Mouse (Mus musculus): ENCODE measurements around the gene Ctsa. TPM values are rescaled to one million over a fixed set of nuclear protein-coding genes. Genes with fewer than 3 reads are reported as not detected.

The Ctsa gene
- 178 TPM in 2 replicates for polyA plus RNA-seq (2014; fragmentation: Nextera tagmentation; extraction: Ambion mirVana)

DNA sequence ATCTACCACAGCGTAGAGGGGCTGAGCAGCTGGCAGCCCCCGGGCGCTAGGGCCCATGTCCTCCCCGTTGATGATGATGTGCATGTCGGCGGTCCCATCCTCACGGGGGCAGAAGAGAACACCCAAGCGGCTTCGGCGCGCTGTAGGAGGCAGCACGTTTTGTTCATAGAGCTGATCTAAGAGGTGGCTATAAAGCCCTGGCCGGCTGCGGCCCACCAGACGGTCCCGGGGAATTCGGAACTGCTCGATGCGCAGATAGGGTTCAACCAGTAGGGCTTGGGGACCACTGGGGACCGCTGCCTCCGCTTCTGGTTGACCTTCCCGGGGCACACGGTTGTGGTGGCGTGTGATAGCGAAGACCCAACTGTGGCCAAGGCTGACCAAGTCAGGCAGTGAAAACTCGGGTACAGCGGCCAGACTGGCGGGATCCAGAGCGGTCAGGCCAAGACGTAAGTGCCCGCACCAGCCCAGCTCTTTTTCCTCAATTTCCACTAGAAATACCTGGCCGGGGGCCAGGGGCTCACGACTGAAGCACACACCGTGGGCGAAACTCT lies at the start of gene Ctsa:
TSS of gene Ctsa (plus strand) at position 126 of the 554 bp plus-strand sequence.
- Histone ChIP-seq H3K4me2 (ENCODE audit: low read length) (peak within 1 kb of the TSS; percentile 83), H3K4me3 (ENCODE audit: control insufficient read depth in 1 of 2, insufficient read depth in 1 of 2, low read depth in 1 of 2, low read length in 2 of 2) (peak within 1 kb of the TSS; percentile 69 to 75), H3K36me3 (ENCODE audit: control insufficient read depth, insufficient read depth, low read length) (peaks cover 51% of the 10 kb centered on the region), H3K27ac (replicated peaks in 1 of 2; ENCODE audit: control insufficient read depth in 1 of 2, insufficient read depth in 1 of 2, low read depth in 2 of 2, low read length in 2 of 2) (peak within 1 kb of the TSS; percentile 97 to 98), H3K9me3 (ENCODE audit: control insufficient read depth, low read length) (no peaks in the 10 kb centered on the region), H3K27me3 (ENCODE audit: control insufficient read depth, insufficient read depth, low read length) (no peaks in the 10 kb centered on the region), H3K9ac (ENCODE audit: low read length) (peak within 1 kb of the TSS; percentile 90), H3K4me1 (ENCODE audit: control insufficient read depth in 2 of 2, insufficient read depth in 2 of 2, low read length in 2 of 2) (peaks cover 9 to 29% of the 10 kb centered on the region in 2 experiments; a peak in 3 of 4 replicates)
- ATAC-seq (ENCODE audit: insufficient number of reproducible peaks, insufficient read depth, low FRiP score, low read depth) = peak; percentile 66
- WGBS = under 1% methylated on average over 35 of the region's 35 CpGs

DNA sequence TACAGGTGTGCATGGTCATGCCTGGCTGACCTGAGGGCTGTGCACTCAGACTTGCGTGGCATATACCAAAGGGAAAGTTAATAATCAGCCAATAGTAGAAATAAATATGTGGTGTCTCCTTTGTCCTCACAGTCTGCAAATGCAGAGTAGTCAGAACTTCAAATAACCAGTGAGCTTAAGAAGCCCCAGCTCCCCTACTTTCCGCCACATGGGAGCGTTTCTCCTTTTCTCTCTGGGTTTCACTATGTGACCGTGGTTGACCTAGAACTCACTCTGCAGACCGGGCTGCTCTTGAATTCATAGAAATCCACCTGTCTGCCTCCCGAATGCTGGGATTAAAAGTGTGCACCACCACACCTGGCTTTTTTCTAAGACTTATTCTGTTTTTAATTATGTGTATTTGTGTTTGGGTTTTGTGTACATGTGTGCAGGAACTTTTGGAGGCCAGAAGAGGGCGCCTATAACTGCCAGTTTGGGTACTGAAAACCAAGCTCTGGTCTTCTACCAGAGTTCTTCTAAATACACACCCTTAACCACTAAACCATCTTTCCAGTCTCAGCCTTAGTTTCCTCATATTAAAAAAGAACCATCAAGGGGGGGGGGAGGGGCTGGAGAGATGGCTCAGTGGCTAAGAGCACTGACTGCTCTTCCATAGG lies 48.6 kb upstream of the Ctsa start:
- Histone ChIP-seq H3K4me3 (ENCODE audit: control insufficient read depth in 1 of 2, insufficient read depth in 1 of 2, low read depth in 1 of 2, low read length in 2 of 2) (no peak overlapping the region), H3K36me3 (ENCODE audit: control insufficient read depth, insufficient read depth, low read length) (peaks cover 9% of the 10 kb centered on the region), H3K9me3 (ENCODE audit: control insufficient read depth, low read length) (no peaks in the 10 kb centered on the region), H3K27me3 (ENCODE audit: control insufficient read depth, insufficient read depth, low read length) (no peaks in the 10 kb centered on the region), H3K9ac (ENCODE audit: low read length) (no peak overlapping the region), H3K4me2 (ENCODE audit: low read length) (no peak overlapping the region), H3K4me1 (ENCODE audit: control insufficient read depth in 2 of 2, insufficient read depth in 2 of 2, low read length in 2 of 2) (peaks cover 6 to 16% of the 10 kb centered on the region in 2 experiments), H3K27ac (replicated peaks in 1 of 2; ENCODE audit: control insufficient read depth in 1 of 2, insufficient read depth in 1 of 2, low read depth in 2 of 2, low read length in 2 of 2) (no peak overlapping the region)
- ATAC-seq (ENCODE audit: insufficient number of reproducible peaks, insufficient read depth, low FRiP score, low read depth) = no peak
- 79% methylated on average over 7 of the region's 7 CpGs for whole genome bisulfite sequencing

DNA sequence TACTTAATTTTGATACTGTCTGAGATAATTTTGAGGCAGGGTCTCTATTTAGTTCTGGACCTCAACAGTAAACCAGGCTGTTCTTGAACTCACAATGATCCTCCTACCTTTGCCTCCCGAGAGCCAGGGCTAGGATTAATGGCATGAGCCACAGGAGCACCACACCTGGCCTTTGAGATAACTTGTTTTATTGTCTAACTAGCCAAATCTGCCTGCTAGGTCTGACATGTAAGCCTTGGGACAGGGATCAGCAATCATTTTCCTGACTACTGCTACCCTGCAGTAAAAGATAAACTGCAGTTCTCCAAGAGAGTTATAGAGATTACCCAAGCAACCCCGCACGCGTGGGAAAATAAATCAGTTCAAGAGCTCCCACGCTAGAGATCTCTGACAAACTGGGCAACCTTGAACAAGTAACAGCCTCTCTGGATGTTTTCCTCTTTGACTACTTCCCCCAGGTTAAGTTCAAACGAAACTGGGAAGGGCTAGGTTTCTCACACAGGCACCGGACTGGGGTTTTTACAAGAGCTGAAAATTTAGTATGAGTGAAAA lies 47.7 kb upstream of the Ctsa start:
- Histone ChIP-seq H3K4me2 (ENCODE audit: low read length) (peak overlapping the region; percentile 68), H3K4me3 (ENCODE audit: control insufficient read depth in 1 of 2, insufficient read depth in 1 of 2, low read depth in 1 of 2, low read length in 2 of 2) (peak overlapping the region; percentile 56 to 75), H3K9ac (ENCODE audit: low read length) (peak overlapping the region; percentile 80), H3K4me1 (ENCODE audit: control insufficient read depth in 2 of 2, insufficient read depth in 2 of 2, low read length in 2 of 2) (peaks cover 6 to 16% of the 10 kb centered on the region in 2 experiments), H3K36me3 (ENCODE audit: control insufficient read depth, insufficient read depth, low read length) (peaks cover 18% of the 10 kb centered on the region), H3K27me3 (ENCODE audit: control insufficient read depth, insufficient read depth, low read length) (no peaks in the 10 kb centered on the region), H3K27ac (replicated peaks in 1 of 2; ENCODE audit: control insufficient read depth in 1 of 2, insufficient read depth in 1 of 2, low read depth in 2 of 2, low read length in 2 of 2) (peak overlapping the region; percentile 82 to 85), H3K9me3 (ENCODE audit: control insufficient read depth, low read length) (no peaks in the 10 kb centered on the region)
- no peak for ATAC-seq (ENCODE audit: insufficient number of reproducible peaks, insufficient read depth, low FRiP score, low read depth)
- 4% methylated on average over 7 of the region's 7 CpGs for WGBS

DNA sequence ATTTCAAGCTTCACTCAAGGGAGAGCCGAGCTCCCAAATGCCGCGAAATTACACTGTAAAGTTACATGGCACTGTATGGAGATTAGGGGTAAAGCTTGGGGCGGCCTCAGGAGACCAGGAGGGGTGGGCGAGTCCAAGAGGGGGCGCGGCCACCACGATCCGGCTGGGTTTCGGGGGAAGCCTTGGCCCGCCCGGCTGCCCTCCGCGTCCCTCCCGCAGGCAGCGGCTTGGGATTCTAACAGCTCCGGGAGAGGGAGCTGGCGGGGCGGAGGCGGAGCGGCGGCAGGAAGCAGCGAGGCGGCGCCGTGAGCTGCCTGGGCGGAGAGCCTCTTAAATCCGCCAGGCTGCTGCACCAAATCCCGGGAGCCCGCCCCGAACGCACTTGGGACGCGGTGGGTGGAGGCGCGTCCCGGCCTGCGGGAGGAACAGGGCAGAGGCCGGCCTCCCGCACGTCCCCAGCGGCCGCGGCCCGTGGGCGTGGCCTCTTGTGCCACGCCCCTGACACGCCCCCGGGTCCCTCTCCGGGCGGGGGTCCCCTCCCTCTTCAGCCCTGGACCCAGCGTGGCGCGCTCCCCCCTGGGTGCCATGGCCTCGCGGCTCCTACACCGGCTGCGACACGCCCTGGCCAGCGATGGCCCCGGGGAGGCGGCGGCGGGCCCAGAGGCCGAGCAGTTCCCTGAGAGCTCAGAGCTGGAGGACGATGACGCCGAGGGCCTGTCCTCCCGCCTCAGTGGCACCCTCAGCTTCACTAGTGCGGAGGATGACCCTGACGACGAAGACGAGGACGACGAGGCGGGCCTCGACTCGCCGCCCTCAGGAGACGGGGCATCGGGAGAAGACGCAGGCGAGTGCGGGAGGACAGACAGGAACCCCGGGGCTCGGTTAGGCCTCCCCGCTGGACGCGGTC lies 46.9 kb upstream of the Ctsa start, which contains the start of gene Snx21:
TSS of gene Snx21 (plus strand) at position 343 of the 907 bp plus-strand sequence.
- peak; percentile 92 for ATAC-seq (ENCODE audit: insufficient number of reproducible peaks, insufficient read depth, low FRiP score, low read depth)
- no peaks in the 10 kb centered on the region for H3K9me3 ChIP-seq (ENCODE audit: control insufficient read depth, low read length)
- no peaks in the 10 kb centered on the region for H3K27me3 ChIP-seq (ENCODE audit: control insufficient read depth, insufficient read depth, low read length)
- peak within 1 kb of the TSS; percentile 68 for H3K4me2 ChIP-seq (ENCODE audit: low read length)
- WGBS = under 1% methylated on average over 76 of the region's 89 CpGs
- H3K27ac ChIP-seq (replicated peaks in 1 of 2; ENCODE audit: control insufficient read depth in 1 of 2, insufficient read depth in 1 of 2, low read depth in 2 of 2, low read length in 2 of 2) = peak within 1 kb of the TSS; percentile 82 to 85
- peak within 1 kb of the TSS; percentile 80 for H3K9ac ChIP-seq (ENCODE audit: low read length)
- peaks cover 6 to 16% of the 10 kb centered on the region in 2 experiments for H3K4me1 ChIP-seq (ENCODE audit: control insufficient read depth in 2 of 2, insufficient read depth in 2 of 2, low read length in 2 of 2)
- H3K4me3 ChIP-seq (ENCODE audit: control insufficient read depth in 1 of 2, insufficient read depth in 1 of 2, low read depth in 1 of 2, low read length in 2 of 2) = peak within 1 kb of the TSS; percentile 56 to 75
- peaks cover 24% of the 10 kb centered on the region for H3K36me3 ChIP-seq (ENCODE audit: control insufficient read depth, insufficient read depth, low read length)

DNA sequence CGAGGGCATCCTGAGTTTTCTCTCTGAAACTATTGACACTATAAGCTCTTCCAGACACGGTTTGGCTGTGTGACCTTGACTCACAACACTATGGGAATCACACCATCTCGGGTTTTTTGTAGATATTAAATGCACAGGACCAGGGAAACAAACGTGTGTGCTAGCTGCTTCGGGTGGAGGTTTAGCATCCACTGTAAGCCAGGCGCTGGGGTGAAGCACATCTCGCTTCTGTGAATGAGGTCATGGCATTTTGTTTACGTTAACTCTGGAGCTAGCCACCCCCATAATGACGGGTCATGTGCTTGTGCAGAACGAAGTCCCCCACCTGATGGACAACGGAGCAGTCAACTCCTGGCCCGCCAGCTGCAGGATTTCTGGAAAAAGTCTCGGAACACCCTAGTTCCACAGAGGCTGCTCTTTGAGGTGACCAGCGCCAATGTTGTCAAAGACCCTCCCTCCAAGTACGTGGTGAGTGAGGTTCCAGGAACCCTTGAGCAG lies 46.2 kb upstream of the Ctsa start:
- peak overlapping the region; percentile 80 for H3K9ac ChIP-seq (ENCODE audit: low read length)
- no peaks in the 10 kb centered on the region for H3K9me3 ChIP-seq (ENCODE audit: control insufficient read depth, low read length)
- H3K27me3 ChIP-seq (ENCODE audit: control insufficient read depth, insufficient read depth, low read length) = no peaks in the 10 kb centered on the region
- WGBS = 3% methylated on average over 15 of the region's 15 CpGs
- H3K4me1 ChIP-seq (ENCODE audit: control insufficient read depth in 2 of 2, insufficient read depth in 2 of 2, low read length in 2 of 2) = peaks cover 6 to 16% of the 10 kb centered on the region in 2 experiments
- peaks cover 31% of the 10 kb centered on the region for H3K36me3 ChIP-seq (ENCODE audit: control insufficient read depth, insufficient read depth, low read length)
- peak overlapping the region; percentile 56 to 75 for H3K4me3 ChIP-seq (ENCODE audit: control insufficient read depth in 1 of 2, insufficient read depth in 1 of 2, low read depth in 1 of 2, low read length in 2 of 2)
- H3K4me2 ChIP-seq (ENCODE audit: low read length) = peak overlapping the region; percentile 68
- no peak for ATAC-seq (ENCODE audit: insufficient number of reproducible peaks, insufficient read depth, low FRiP score, low read depth)
- H3K27ac ChIP-seq (replicated peaks in 1 of 2; ENCODE audit: control insufficient read depth in 1 of 2, insufficient read depth in 1 of 2, low read depth in 2 of 2, low read length in 2 of 2) = peak overlapping the region; percentile 79 to 85

DNA sequence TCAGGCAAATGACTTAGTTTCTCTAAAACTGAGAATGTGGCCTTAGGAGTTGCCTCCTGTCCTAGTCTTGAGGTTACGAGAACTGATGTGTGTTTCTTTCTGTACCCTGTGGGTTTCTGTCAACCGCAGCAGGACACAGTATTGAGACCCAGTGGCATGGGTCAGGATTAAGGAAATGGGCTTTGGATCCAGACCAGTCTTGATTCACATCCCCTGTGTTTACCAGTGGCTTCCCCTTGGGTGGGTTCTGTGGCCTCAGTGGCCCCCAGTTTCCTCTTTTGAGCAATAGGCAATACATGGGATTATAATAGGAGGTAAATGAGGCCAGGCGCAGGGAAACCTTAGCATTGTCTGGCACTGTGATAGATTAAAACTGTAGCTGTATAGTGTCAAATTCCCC lies 45.6 kb upstream of the Ctsa start:
- peaks cover 6 to 16% of the 10 kb centered on the region in 2 experiments for H3K4me1 ChIP-seq (ENCODE audit: control insufficient read depth in 2 of 2, insufficient read depth in 2 of 2, low read length in 2 of 2)
- H3K27ac ChIP-seq (replicated peaks in 1 of 2; ENCODE audit: control insufficient read depth in 1 of 2, insufficient read depth in 1 of 2, low read depth in 2 of 2, low read length in 2 of 2) = peak overlapping the region; percentile 79 to 85; a peak in 3 of 4 replicates
- no peak for ATAC-seq (ENCODE audit: insufficient number of reproducible peaks, insufficient read depth, low FRiP score, low read depth)
- peak overlapping the region; percentile 68 for H3K4me2 ChIP-seq (ENCODE audit: low read length)
- H3K9me3 ChIP-seq (ENCODE audit: control insufficient read depth, low read length) = no peaks in the 10 kb centered on the region
- peak overlapping the region; percentile 56 to 75 for H3K4me3 ChIP-seq (ENCODE audit: control insufficient read depth in 1 of 2, insufficient read depth in 1 of 2, low read depth in 1 of 2, low read length in 2 of 2)
- H3K9ac ChIP-seq (ENCODE audit: low read length) = peak overlapping the region; percentile 80
- 80% methylated on average over 3 of the region's 3 CpGs for WGBS
- H3K27me3 ChIP-seq (ENCODE audit: control insufficient read depth, insufficient read depth, low read length) = no peaks in the 10 kb centered on the region
- peaks cover 37% of the 10 kb centered on the region for H3K36me3 ChIP-seq (ENCODE audit: control insufficient read depth, insufficient read depth, low read length)

DNA sequence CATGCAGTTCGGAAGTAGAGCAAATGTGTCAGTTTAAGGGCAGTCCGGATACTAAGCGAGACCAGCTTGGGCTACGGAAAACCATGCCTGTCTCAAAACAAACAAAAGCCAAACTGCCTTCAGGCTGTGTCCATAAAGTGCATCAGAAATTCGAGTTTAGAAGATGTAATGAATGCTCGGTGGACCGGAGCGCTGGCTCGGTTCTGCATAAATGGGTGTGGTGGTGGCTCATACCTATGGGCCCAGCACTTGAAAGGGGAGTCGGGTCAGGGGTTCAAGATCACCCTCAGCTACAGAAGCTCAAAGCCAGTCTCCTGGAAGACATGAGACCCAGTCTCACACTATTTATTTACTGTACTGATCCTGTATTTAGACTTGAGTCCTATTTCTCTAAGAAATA lies 44.9 kb upstream of the Ctsa start:
- Histone ChIP-seq H3K9ac (ENCODE audit: low read length) (no peak overlapping the region), H3K4me3 (ENCODE audit: control insufficient read depth in 1 of 2, insufficient read depth in 1 of 2, low read depth in 1 of 2, low read length in 2 of 2) (no peak overlapping the region), H3K27ac (replicated peaks in 1 of 2; ENCODE audit: control insufficient read depth in 1 of 2, insufficient read depth in 1 of 2, low read depth in 2 of 2, low read length in 2 of 2) (no peak overlapping the region), H3K4me2 (ENCODE audit: low read length) (peak overlapping the region; percentile 68; the same call in 1 of the 2 replicates), H3K9me3 (ENCODE audit: control insufficient read depth, low read length) (no peaks in the 10 kb centered on the region), H3K4me1 (ENCODE audit: control insufficient read depth in 2 of 2, insufficient read depth in 2 of 2, low read length in 2 of 2) (peaks cover 6 to 18% of the 10 kb centered on the region in 2 experiments), H3K27me3 (ENCODE audit: control insufficient read depth, insufficient read depth, low read length) (no peaks in the 10 kb centered on the region), H3K36me3 (ENCODE audit: control insufficient read depth, insufficient read depth, low read length) (peaks cover 44% of the 10 kb centered on the region)
- 88% methylated on average over 10 of the region's 10 CpGs for WGBS
- no peak for ATAC-seq (ENCODE audit: insufficient number of reproducible peaks, insufficient read depth, low FRiP score, low read depth)
